Mouse (Mus musculus): Measurements from ENCODE around the gene Zfp821.
"Not testable (repeated sequence)": the region's sequence is repeated elsewhere in the genome, so short reads cannot be mapped to it uniquely, and the experiment has no call there.

The Zfp821 gene

GRCm38 (mm10) chr8:109712521-109712920, 7.2 kb downstream of the Zfp821 start:
- DNase-seq (ENCODE audit: low spot score in 2 of 2) = no peak

GRCm38 (mm10) chr8:109714961-109715360, 9.6 kb downstream of the Zfp821 start:
- no peak for DNase-seq (ENCODE audit: low spot score in 2 of 2)

- no peak for DNase-seq (ENCODE audit: low spot score in 2 of 2)
Measured at GRCm38 (mm10) chr8:109725106-109725505, 19.8 kb downstream of the Zfp821 start.

- no peak for DNase-seq (ENCODE audit: low spot score in 2 of 2)
Measured at GRCm38 (mm10) chr8:109731012-109731411, 25.7 kb downstream of the Zfp821 start.

GRCm38 (mm10) chr8:109734018-109734417, 28.7 kb downstream of the Zfp821 start:
- no peak for DNase-seq (ENCODE audit: low spot score in 2 of 2)

- no peak for DNase-seq (ENCODE audit: low spot score in 2 of 2)
Measured at GRCm38 (mm10) chr8:109736819-109737218, 31.5 kb downstream of the Zfp821 start.

- peak; percentile 80 to 82 for DNase-seq (ENCODE audit: low spot score in 2 of 2)
Measured at GRCm38 (mm10) chr8:109737237-109738048, 32.1 kb downstream of the Zfp821 start, which contains the start of gene Atxn1l. Atxn1l (minus strand) TSS chr8:109737739.

- DNase-seq (ENCODE audit: low spot score in 2 of 2) = no peak
Measured at GRCm38 (mm10) chr8:109738049-109738380, 32.7 kb downstream of the Zfp821 start.

GRCm38 (mm10) chr8:109747468-109748199, 42.3 kb downstream of the Zfp821 start:
- no peak for DNase-seq (ENCODE audit: low spot score in 2 of 2)

- no peak for DNase-seq (ENCODE audit: low spot score in 2 of 2)
Measured at GRCm38 (mm10) chr8:109750274-109750673, 44.9 kb downstream of the Zfp821 start.

- DNase-seq (ENCODE audit: low spot score in 2 of 2) = no peak
Measured at GRCm38 (mm10) chr8:109750699-109751098, 45.4 kb downstream of the Zfp821 start.

GRCm38 (mm10) chr8:109751731-109752485, 46.6 kb downstream of the Zfp821 start:
- DNase-seq (ENCODE audit: low spot score in 2 of 2) = no peak

- DNase-seq (ENCODE audit: low spot score in 2 of 2) = no peak
Measured at GRCm38 (mm10) chr8:109754696-109755095, 49.4 kb downstream of the Zfp821 start.

- not testable (repeated sequence) for DNase-seq (ENCODE audit: low spot score in 2 of 2)
Measured at GRCm38 (mm10) chr8:109755554-109755953, 50.2 kb downstream of the Zfp821 start.

- no peak for DNase-seq (ENCODE audit: low spot score in 2 of 2)
Measured at GRCm38 (mm10) chr8:109756849-109757248, 51.5 kb downstream of the Zfp821 start.

GRCm38 (mm10) chr8:109759426-109759825, 54.1 kb downstream of the Zfp821 start:
- DNase-seq (ENCODE audit: low spot score in 2 of 2) = no peak

GRCm38 (mm10) chr8:109760221-109760620, 54.9 kb downstream of the Zfp821 start:
- no peak for DNase-seq (ENCODE audit: low spot score in 2 of 2)

- DNase-seq (ENCODE audit: low spot score in 2 of 2) = no peak
Measured at GRCm38 (mm10) chr8:109764031-109764430, 58.7 kb downstream of the Zfp821 start.

- no peak for DNase-seq (ENCODE audit: low spot score in 2 of 2)
Measured at GRCm38 (mm10) chr8:109766081-109766480, 60.7 kb downstream of the Zfp821 start.

- DNase-seq (ENCODE audit: low spot score in 2 of 2) = no peak
Measured at GRCm38 (mm10) chr8:109773154-109773553, 67.8 kb downstream of the Zfp821 start.

All from frontal cortex, postnatal 25 days (tissue).